Mouse (Mus musculus) hindbrain, embryonic 15.5 days (tissue): ENCODE measurements at regions not wholly inside any gene's neighbourhood (a gene's known extent, or its start where the extent isn't known, plus 50 kb on each side); places are given as distances from the start of the nearest gene placed in this dataset.

Source experiments
- ATAC-seq: fragments of 200-750 bp; cut with Nextera tagmentation; 2 replicates; pipeline ENCODE4 v1.8.0; 2017; ENCODE audit warnings: low read depth, moderate number of reproducible peaks, moderate TSS enrichment; ENCODE audit not compliant: low FRiP score
- H3K27ac ChIP-seq: fragments of 300-500 bp; sonication (generic); replicated peaks from 2 replicates; pipeline ENCODE4 v1.5.1; 2015; ENCODE audit warnings: mild to moderate bottlenecking, inconsistent platforms
- H3K27me3 ChIP-seq: fragments of 300-500 bp; sonication (generic); 2 replicates; pipeline ENCODE4 v1.6.1; 2015; ENCODE audit warnings: control low read depth, inconsistent platforms
- H3K36me3 ChIP-seq: fragments of 300-500 bp; sonication (generic); 2 replicates; pipeline ENCODE4 v1.6.1; 2015; ENCODE audit warnings: control low read depth, inconsistent platforms
- H3K4me1 ChIP-seq: fragments of 300-500 bp; sonication (generic); replicated peaks from 2 replicates; pipeline ENCODE4 v1.6.1; 2015; ENCODE audit warnings: control low read depth, inconsistent platforms
- H3K4me2 ChIP-seq: fragments of 300-500 bp; sonication (generic); 2 replicates; pipeline ENCODE4 v1.6.1; 2015; ENCODE audit warnings: moderate library complexity, mild to moderate bottlenecking, inconsistent platforms
- H3K4me3 ChIP-seq: fragments of 300-500 bp; sonication (generic); 2 replicates; pipeline ENCODE4 v1.5.1; 2015; ENCODE audit warnings: mild to moderate bottlenecking, inconsistent platforms
- H3K9ac ChIP-seq: fragments of 300-500 bp; sonication (generic); 2 replicates; pipeline ENCODE4 v1.6.1; 2015; ENCODE audit warnings: inconsistent platforms
- H3K9me3 ChIP-seq: fragments of 300-500 bp; sonication (generic); 2 replicates; pipeline ENCODE4 v1.6.1; 2016; ENCODE audit warnings: control low read depth, inconsistent platforms
- WGBS: fragments of 180-500 bp; shearing (Covaris S2); methylation state at CpG from one replicate; pipeline ENCODE4 v1.1.7; 2015; 5-methylcytosine and 5-hydroxymethylcytosine counted together

DNA sequence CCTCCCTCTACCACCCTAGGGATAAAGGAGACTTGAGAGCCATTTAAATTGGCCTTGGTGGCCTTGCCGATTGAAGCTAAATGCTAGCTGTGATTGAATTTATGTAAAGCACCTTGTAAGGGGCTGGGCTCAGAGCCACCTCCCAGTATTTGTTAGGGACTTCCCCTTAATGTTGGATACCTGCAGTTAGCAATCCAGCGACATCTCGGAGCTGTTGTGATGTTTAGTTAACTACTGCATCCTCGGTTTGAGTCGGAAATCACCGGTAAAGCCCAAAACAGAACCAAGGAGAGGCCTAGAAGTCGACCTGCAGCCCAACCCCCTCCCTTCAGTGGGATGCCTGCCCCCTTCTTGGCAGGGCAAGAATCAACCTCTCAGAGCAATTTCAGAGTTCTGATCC, 236.3 kb downstream of the Cd83 start:
- WGBS = 30% methylated on average over 7 of the region's 7 CpGs
- no peak overlapping the region for H3K9ac ChIP-seq
- H3K4me2 ChIP-seq = no peak overlapping the region
- peaks cover 16% of the 10 kb centered on the region for H3K4me1 ChIP-seq
- ATAC-seq = no peak
- H3K9me3 ChIP-seq = no peaks in the 10 kb centered on the region
- H3K27ac ChIP-seq = no peak overlapping the region
- peaks cover 8% of the 10 kb centered on the region; the same call in 1 of the 2 replicates for H3K27me3 ChIP-seq
- H3K4me3 ChIP-seq = no peak overlapping the region
- no peaks in the 10 kb centered on the region for H3K36me3 ChIP-seq

DNA sequence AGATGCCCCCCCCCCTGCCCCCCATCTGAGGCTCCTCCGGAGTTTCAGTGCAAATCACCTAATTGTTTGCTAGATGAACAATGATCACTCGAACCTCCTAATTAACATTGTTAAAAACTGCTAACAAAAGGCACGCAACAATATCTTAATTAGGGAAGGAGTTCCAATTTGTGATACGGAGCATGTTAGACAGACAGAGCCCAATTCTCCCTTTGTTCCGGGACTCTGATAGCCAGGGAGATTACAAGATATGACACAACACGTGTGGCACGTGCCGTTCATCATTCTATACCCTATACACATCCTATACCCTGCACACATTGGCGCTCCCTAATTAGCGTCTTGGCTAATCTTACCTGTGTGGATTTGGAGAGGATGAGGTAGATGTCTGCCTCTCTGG, 237.5 kb downstream of the Cd83 start:
- Histone ChIP-seq H3K27ac (no peak overlapping the region), H3K9me3 (no peaks in the 10 kb centered on the region), H3K36me3 (no peaks in the 10 kb centered on the region), H3K27me3 (peaks cover 8% of the 10 kb centered on the region; the same call in 1 of the 2 replicates), H3K4me2 (no peak overlapping the region), H3K4me3 (no peak overlapping the region), H3K4me1 (peaks cover 23% of the 10 kb centered on the region), H3K9ac (no peak overlapping the region)
- ATAC-seq = no peak
- 56% methylated on average over 10 of the region's 10 CpGs for WGBS

DNA sequence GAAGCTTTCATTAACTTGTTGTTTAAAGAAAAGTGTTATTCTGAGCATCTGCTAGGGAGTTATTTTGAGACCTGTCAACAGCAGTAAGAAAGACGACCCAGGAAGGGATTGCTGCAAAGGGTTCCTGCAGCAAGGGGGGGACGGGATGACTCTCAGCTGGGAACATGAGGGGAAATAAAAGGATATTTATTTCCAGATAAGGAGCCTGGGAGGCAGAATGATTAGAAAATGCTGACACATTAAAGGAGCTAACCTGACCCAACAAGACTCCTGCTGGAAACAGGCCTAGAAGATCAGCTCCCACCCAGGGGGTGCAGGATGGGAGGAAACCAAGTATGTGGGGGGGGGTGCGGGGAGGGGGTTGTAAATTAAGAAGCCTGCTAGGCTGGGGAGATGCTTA, 240.0 kb downstream of the Cd83 start:
- H3K9me3 ChIP-seq = no peaks in the 10 kb centered on the region
- no peak overlapping the region for H3K4me2 ChIP-seq
- peaks cover 7% of the 10 kb centered on the region for H3K4me1 ChIP-seq
- no peak overlapping the region for H3K9ac ChIP-seq
- no peaks in the 10 kb centered on the region for H3K36me3 ChIP-seq
- H3K27me3 ChIP-seq = peaks cover 6% of the 10 kb centered on the region; the same call in 1 of the 2 replicates
- 56% methylated on average over 3 of the region's 3 CpGs for WGBS
- H3K4me3 ChIP-seq = no peak overlapping the region
- ATAC-seq = no peak
- no peak overlapping the region for H3K27ac ChIP-seq

DNA sequence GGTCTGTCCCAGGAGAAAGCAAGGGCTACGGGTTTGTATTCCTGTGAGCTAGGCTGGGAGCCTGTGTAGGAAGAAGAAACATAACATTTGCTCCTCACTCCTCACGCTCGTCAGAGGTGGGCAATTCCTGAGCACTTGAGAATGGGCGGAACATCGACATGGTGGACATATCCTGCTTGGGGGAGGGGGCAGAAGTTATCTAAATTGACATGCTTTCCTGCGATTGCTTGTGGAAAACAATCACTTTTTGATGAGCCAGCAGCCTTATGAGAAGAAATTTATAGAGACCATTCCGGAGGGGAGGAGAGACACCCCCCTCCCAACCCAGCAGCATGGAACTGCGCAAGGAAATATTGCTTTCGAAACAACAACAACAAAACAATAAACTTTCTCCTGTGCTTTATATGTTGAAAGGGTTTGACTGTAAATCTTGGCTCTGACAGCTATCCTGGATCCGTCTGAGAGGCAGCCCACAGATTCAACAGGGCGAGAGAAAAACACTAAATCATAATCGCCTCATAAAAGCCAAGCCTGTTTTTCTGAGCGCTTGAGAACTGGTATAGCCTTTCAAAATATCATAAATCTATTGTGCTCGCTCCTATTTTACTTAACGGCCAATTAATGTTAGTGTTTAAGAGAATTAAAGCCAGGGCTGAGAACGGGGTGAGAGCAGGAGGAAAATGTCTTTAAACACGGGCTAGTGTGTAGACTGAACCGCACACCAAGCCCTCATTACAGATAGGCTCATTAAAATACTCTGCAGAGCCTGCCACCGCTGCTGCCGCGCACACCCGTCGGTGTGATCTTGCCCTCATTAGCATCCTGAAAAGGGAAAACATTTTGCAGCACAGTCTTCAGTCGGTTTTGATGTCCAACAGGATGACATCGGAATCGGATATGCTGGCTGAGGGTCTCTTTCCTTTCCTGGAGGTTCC, 242.0 kb downstream of the Cd83 start:
- Histone ChIP-seq H3K36me3 (no peaks in the 10 kb centered on the region), H3K27ac (no peak overlapping the region)
- no peak for ATAC-seq

DNA sequence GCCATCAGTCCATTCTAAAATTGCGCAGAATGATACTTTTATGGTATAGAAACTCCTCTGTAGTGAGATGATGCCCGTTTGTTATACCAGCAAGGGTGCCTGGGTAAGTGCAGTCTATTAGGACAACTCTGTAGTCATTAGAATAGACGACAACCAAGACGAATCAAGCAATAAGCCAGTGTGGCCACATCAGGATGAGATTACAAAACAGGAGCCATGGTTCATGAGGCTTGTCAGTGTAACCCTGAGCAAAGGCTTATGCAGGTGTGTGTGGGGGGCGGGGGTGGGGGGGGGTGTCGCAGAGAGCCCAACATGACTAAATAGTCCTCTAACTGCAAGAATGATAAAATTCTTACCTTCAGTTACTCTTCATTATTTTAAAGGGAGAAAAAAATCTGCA, 243.5 kb downstream of the Cd83 start:
- H3K4me3 ChIP-seq = no peak overlapping the region
- 85% methylated on average over 6 of the region's 6 CpGs for WGBS
- no peaks in the 10 kb centered on the region for H3K27me3 ChIP-seq
- ATAC-seq = no peak
- H3K9ac ChIP-seq = no peak overlapping the region
- H3K4me1 ChIP-seq = peaks cover 7% of the 10 kb centered on the region
- no peaks in the 10 kb centered on the region for H3K9me3 ChIP-seq
- no peak overlapping the region for H3K4me2 ChIP-seq
- H3K27ac ChIP-seq = no peak overlapping the region
- H3K36me3 ChIP-seq = no peaks in the 10 kb centered on the region

More for the DNA sequence above, 242.0 kb downstream of the Cd83 start:
- H3K4me2 ChIP-seq = peak overlapping the region; percentile 21
- H3K4me3 ChIP-seq = no peak overlapping the region
- peaks cover 7% of the 10 kb centered on the region for H3K4me1 ChIP-seq
- no peaks in the 10 kb centered on the region for H3K27me3 ChIP-seq
- 48% methylated on average over 26 of the region's 26 CpGs for WGBS
- no peak overlapping the region for H3K9ac ChIP-seq
- H3K9me3 ChIP-seq = no peaks in the 10 kb centered on the region

DNA sequence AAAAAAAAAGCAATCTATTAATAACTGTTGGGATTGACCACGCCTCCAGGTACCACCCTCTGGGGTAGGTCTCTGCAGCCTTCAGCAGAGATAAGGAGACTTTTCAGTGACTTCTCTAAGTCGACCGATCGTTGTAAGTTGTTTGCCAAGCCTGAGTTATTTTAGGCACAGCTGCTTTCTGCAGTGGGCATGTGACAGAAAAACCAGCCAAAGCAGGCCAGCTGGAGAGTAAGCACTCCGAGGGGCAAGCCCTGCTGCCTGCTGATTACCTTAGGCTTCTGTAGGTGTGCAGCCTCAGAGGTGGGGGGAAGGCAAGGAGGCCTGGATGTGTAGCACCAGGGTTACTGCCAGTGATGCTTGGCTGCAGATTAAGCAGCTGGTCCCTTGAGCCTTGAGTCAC, 246.0 kb downstream of the Cd83 start:
- no peak for ATAC-seq
- 82% methylated on average over 5 of the region's 5 CpGs for WGBS

DNA sequence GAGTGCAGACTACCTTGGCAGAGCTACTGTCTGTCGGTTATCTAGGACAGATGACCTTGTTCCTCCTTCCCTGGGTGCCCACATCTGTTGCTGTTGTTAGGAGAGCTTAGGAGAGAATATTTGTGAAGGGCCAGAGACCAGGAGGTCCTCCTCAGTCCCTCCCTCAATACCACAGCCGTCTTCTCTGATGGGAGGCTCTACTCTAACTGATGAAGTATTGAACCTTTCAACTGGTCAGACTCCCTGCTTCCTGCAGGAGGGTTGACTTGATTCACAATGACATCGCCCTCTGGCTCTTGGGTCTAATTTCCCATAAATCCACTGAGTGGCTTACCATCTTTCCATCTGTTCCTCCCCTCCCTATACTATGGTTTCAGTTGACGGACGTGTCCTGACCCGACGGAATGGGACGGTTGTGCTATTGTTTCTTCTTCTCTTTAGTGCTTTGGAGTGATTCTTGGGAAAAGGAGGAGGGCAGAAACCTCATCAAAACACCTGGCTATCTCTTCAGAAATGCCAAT, 253.3 kb downstream of the Cd83 start:
- 69% methylated on average over 8 of the region's 8 CpGs for WGBS
- no peak for ATAC-seq
- Histone ChIP-seq H3K27me3 (no peaks in the 10 kb centered on the region), H3K9me3 (no peaks in the 10 kb centered on the region), H3K27ac (no peak overlapping the region), H3K4me1 (no peaks in the 10 kb centered on the region; the same call in 1 of the 2 replicates), H3K4me3 (no peak overlapping the region), H3K36me3 (no peaks in the 10 kb centered on the region), H3K9ac (no peak overlapping the region), H3K4me2 (no peak overlapping the region)

More for the DNA sequence above, 246.0 kb downstream of the Cd83 start:
- H3K4me2 ChIP-seq = no peak overlapping the region
- H3K9me3 ChIP-seq = no peaks in the 10 kb centered on the region
- H3K27me3 ChIP-seq = no peaks in the 10 kb centered on the region
- H3K36me3 ChIP-seq = no peaks in the 10 kb centered on the region
- no peak overlapping the region for H3K4me3 ChIP-seq
- no peak overlapping the region for H3K9ac ChIP-seq
- H3K4me1 ChIP-seq = peaks cover 7% of the 10 kb centered on the region
- no peak overlapping the region for H3K27ac ChIP-seq

DNA sequence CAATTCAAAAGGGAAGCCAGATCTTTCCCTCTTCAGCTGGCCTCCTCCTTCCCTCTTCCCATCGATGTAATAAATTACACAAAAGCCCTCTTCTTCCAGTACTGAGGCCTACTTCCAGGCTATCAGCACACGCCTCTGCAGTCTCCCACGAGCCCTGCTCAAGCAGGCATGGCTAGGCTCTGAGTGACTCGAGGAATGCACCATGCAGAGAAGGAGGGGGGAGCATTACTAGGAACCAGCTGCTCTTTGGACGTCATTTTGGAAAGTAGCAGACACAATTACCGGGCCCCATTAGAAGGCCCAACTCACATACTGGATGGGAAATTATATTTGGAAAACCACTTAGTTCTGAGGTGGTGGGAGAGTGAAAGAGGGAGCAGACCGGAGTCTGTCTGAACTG, 253.7 kb downstream of the Cd83 start:
- WGBS = 43% methylated on average over 7 of the region's 7 CpGs
- no peak for ATAC-seq

DNA sequence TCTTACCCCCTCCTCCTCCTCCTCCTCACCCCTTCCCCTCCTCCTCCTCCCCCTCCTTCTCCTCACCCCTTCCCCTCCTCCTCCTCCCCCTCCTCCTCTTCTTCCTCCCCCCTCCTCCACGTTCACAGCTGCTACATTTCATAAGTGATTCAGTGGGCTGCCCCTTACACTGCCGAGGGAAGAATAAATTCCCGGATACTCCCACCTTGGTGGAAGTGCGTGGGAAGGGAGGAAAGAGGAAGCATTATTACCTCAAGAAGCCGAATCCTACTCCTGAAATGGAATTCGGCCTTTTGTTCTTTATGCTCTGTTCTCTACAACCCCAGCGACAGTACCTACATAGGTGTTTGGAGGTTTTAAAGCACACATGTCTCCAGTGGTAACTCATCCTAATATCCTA, 256.1 kb downstream of the Cd83 start:
- Histone ChIP-seq H3K27ac (no peak overlapping the region), H3K4me3 (no peak overlapping the region), H3K36me3 (no peaks in the 10 kb centered on the region), H3K4me2 (no peak overlapping the region), H3K27me3 (0 out of 2 replicates have a peak, but pooled peaks cover 3% of the 10 kb centered on the region), H3K4me1 (peaks cover 16% of the 10 kb centered on the region), H3K9ac (no peak overlapping the region), H3K9me3 (no peaks in the 10 kb centered on the region)
- WGBS = 44% methylated on average over 7 of the region's 7 CpGs
- no peak for ATAC-seq

More for the DNA sequence above, 253.7 kb downstream of the Cd83 start:
- no peak overlapping the region for H3K27ac ChIP-seq
- H3K27me3 ChIP-seq = no peaks in the 10 kb centered on the region
- no peaks in the 10 kb centered on the region for H3K36me3 ChIP-seq
- H3K4me1 ChIP-seq = peaks cover 5% of the 10 kb centered on the region
- H3K9me3 ChIP-seq = no peaks in the 10 kb centered on the region
- no peak overlapping the region for H3K4me2 ChIP-seq
- H3K4me3 ChIP-seq = no peak overlapping the region
- no peak overlapping the region for H3K9ac ChIP-seq

DNA sequence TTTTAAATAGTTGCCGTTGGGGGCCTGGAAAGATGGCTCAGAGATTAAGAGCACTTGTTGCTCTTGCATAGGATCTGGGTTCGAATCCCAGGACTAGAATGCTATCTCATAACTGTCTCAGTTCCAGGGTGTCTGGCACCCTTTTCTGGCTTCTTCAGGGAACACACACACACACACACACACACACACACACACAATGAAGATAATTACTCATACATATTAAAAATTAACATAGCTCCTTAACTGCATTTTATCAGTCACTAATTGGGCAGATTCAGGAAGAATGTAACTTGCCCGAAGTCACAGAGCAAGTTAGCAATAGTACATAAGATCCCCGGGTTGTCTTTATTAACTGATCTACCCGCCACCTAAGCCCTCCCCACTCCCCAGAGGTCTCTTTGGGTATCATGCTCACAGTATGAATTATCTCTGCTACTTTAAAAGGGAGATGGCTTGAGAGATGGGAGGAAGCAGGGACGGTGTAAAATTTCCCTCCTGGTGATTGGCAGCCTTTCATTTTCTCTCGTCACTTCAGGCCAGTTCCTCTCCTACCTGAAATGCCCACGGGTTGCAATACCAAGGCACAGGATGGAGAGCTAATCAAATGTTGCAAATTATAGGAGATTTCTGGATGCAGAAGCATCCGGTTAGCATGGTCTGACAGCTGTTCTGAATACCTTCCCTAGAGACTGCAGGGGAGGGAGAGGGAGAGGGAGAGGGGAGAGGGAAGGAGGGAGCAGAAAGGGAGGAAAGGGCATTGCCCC, 258.3 kb downstream of the Cd83 start:
- peak; percentile 66 for ATAC-seq
- WGBS = 35% methylated on average over 9 of the region's 9 CpGs
- H3K27ac ChIP-seq = 0 out of 2 replicates have a peak overlapping the region, but pooled peaks have one; percentile 21

DNA sequence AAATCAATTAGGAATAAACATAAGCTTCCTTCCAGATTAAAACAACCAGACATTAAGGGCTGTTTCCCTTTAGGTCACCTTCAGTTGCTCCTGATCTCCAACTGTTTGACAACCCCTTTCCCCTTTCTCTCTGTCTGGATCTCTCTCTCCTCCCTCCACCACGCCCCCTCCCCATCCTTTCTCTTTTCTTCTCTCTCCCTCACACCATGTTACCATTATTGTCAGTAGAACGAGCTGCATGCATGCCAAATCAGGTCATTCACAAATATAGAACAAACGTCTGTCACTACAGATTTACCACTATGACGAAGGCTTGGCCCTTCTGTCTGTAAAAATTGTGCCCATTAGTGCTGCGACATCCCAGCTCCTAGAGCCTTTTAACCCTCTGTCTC, 258.9 kb downstream of the Cd83 start:
- Histone ChIP-seq H3K9me3 (no peaks in the 10 kb centered on the region), H3K9ac (no peak overlapping the region), H3K4me2 (no peak overlapping the region), H3K4me3 (no peak overlapping the region), H3K27ac (peak overlapping the region; percentile 21; the same call in 1 of the 2 replicates), H3K27me3 (0 out of 2 replicates have a peak, but pooled peaks cover 3% of the 10 kb centered on the region), H3K36me3 (no peaks in the 10 kb centered on the region), H3K4me1 (peaks cover 16% of the 10 kb centered on the region)
- peak; percentile 73 for ATAC-seq
- WGBS = 7% methylated on average over 5 of the region's 5 CpGs

More for the DNA sequence above, 258.3 kb downstream of the Cd83 start:
- H3K36me3 ChIP-seq = no peaks in the 10 kb centered on the region
- no peak overlapping the region for H3K9ac ChIP-seq
- no peaks in the 10 kb centered on the region for H3K9me3 ChIP-seq
- no peak overlapping the region for H3K4me2 ChIP-seq
- H3K4me1 ChIP-seq = peaks cover 16% of the 10 kb centered on the region
- H3K27me3 ChIP-seq = 0 out of 2 replicates have a peak, but pooled peaks cover 3% of the 10 kb centered on the region
- no peak overlapping the region for H3K4me3 ChIP-seq
